Mouse (Mus musculus): ENCODE results near the gene Cldn7. TPM values are rescaled to one million over a fixed set of nuclear protein-coding genes. Genes with fewer than 3 reads are reported as not detected.
"Not testable (repeated sequence)": the region's sequence is repeated elsewhere in the genome, so short reads cannot be mapped to it uniquely, and the experiment has no call there.

Cldn7 gene
- polyA plus RNA-seq, 1 experiment from 2014 or later, result 461 TPM

DNA sequence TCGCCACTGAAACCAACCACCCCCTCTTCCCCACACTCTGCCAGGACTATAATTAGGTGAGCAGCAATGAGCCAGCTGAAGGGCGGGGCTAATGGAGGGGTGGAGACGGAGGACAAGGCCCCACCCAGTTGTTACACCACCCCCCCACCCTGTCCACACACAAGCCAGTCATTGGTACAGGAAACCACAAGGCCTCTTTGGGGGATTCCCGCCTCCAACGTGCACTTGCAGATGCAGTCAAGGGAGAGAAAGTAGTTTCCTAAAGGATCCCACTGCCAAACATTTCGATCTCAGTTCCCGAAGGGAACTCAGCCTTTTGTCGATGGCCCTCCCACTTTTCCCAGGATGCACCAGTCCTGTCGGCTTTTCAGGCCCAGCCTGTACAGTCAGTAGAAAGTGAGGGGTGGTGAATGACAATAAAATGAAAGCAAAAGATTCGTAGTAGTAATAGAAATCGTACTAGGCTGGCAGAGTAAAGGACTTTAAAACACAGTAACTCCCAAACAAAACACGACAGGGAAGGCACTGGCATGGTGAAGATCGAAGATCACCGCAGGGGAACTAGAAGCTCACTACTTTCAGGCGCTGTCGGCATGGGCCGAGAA, 44.8 kb upstream of the Cldn7 start:
- ATAC-seq (replicated peaks; ENCODE audit: low FRiP score, low TSS enrichment, low read depth), result no peak
- peaks cover 18% of the 10 kb centered on the region for H3K4me1 ChIP-seq (replicated peaks; ENCODE audit: control insufficient read depth, insufficient read depth, low read length)
- H3K4me2 ChIP-seq (ENCODE audit: low read length), result peak overlapping the region; percentile 90
- peak; percentile 77 for DNase-seq (ENCODE audit: low spot score)
- H3K9ac ChIP-seq (ENCODE audit: low read length), result peak overlapping the region; percentile 98
- no peaks in the 10 kb centered on the region for H3K9me3 ChIP-seq (ENCODE audit: control insufficient read depth, low read length)
- H3K36me3 ChIP-seq (ENCODE audit: control insufficient read depth, insufficient read depth, low read length), result peaks cover 48% of the 10 kb centered on the region
- peak overlapping the region; percentile 91 for H3K27ac ChIP-seq (ENCODE audit: low read depth)
- H3K4me3 ChIP-seq (ENCODE audit: low read depth, low read length), result peak overlapping the region; percentile 86
- under 1% methylated on average over 17 of the region's 17 CpGs for WGBS
- H3K27me3 ChIP-seq (replicated peaks; ENCODE audit: control insufficient read depth, insufficient read depth, low read length), result no peaks in the 10 kb centered on the region

DNA sequence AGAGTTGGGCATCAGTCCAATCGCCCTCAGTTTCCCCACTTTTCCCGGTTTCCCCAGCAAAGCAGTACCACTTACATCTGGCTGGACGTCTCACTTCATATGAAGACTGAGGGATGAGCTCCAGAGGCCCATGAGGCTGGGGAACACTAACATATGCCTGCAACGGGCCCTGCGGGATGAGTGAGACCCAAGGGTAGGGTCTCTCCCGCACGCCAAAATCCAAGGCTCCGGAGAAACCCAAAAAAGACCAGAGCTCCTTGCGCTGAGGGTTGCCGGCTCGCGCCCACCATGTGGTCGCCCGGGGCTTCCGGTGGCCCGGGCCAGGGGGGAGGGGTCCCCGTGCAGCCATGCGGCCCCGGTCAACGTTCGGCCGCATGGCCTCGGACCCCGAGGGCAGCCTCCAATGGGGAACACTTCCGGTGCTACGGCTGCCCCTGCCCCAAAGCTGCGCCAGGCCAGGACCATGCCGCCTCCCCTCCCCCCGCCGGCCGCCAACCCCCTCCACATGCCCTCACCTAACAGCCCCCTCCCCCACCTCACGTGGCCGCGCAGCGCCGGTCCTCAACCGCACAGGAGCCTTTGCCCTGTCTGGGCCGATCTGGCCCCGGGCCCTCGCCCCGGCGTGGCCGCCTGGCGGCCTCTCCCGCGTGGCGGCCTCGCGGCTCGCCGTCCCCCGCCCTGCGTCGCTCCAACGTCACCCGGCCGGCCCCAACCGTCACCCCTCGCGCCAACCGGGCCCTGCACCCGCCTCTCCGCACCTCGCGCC, 44.1 kb upstream of the Cldn7 start:
- H3K27me3 ChIP-seq (replicated peaks; ENCODE audit: control insufficient read depth, insufficient read depth, low read length), result no peaks in the 10 kb centered on the region
- peak overlapping the region; percentile 90 for H3K4me2 ChIP-seq (ENCODE audit: low read length)
- H3K4me3 ChIP-seq (ENCODE audit: low read depth, low read length), result peak overlapping the region; percentile 86
- peaks cover 41% of the 10 kb centered on the region for H3K36me3 ChIP-seq (ENCODE audit: control insufficient read depth, insufficient read depth, low read length)
- DNase-seq (ENCODE audit: low spot score) (peak; percentile 69), ATAC-seq (replicated peaks; ENCODE audit: low FRiP score, low TSS enrichment, low read depth) (peak; percentile 55)
- WGBS, result under 1% methylated on average over 59 of the region's 65 CpGs
- peak overlapping the region; percentile 98 for H3K9ac ChIP-seq (ENCODE audit: low read length)
- H3K4me1 ChIP-seq (replicated peaks; ENCODE audit: control insufficient read depth, insufficient read depth, low read length), result peaks cover 13% of the 10 kb centered on the region
- H3K9me3 ChIP-seq (ENCODE audit: control insufficient read depth, low read length), result no peaks in the 10 kb centered on the region
- peak overlapping the region; percentile 91 for H3K27ac ChIP-seq (ENCODE audit: low read depth)

DNA sequence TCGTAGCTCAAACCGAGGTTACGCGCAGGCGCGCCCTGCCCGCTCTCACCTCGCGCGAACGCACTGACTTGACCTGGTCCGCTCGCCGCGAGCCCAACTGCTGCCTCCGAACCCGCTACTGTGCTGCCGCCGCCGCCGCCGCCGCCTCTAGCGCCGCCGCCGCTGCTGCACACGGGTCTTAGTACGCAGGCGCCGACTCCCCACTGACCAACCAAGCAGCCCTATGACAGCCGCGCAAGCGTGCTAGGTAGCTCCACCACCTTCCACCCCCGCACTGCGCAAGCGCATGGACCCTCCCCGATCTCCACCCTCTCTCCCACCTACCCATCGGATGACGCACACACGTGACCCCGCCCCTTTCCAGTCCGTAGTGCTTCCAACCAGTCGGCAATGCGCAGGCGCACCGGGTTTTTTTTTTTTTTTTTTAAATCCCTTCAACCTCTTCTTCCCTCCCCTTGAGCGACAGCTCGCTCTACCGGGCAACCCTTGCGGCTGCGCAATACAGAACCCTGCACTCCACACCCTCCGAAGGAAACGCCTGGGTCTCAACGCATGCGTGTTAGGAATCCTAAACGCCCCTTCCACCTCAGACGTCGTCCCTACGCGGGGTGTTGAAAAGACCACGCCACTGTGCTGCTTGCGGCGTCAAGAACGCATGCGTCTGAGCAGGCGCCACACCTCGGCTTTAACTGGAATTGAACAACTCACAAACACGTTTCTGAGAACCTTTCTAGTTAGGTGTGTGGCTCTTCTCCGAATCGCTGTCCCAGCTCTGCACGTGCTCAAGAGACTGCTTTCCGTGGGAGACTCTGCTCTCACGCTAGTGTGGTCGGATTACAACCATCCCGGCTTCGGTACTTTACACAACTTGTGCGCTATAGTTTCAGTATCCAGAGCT, 43.2 kb upstream of the Cldn7 start, which contains the start of gene Eif5a:
TSS of gene Eif5a (minus strand) at position 845 of the 898 bp plus-strand sequence.
- peak; percentile 99 for DNase-seq (ENCODE audit: low spot score)
- WGBS, result under 1% methylated on average over 78 of the region's 78 CpGs
- Histone ChIP-seq H3K4me3 (ENCODE audit: low read depth, low read length) (peak within 1 kb of the TSS; percentile 86), H3K27ac (ENCODE audit: low read depth) (peak within 1 kb of the TSS; percentile 97), H3K4me2 (ENCODE audit: low read length) (peak within 1 kb of the TSS; percentile 90), H3K27me3 (replicated peaks; ENCODE audit: control insufficient read depth, insufficient read depth, low read length) (no peaks in the 10 kb centered on the region), H3K4me1 (replicated peaks; ENCODE audit: control insufficient read depth, insufficient read depth, low read length) (peaks cover 13% of the 10 kb centered on the region), H3K36me3 (ENCODE audit: control insufficient read depth, insufficient read depth, low read length) (peaks cover 32% of the 10 kb centered on the region), H3K9me3 (ENCODE audit: control insufficient read depth, low read length) (no peaks in the 10 kb centered on the region), H3K9ac (ENCODE audit: low read length) (peak within 1 kb of the TSS; percentile 98)
- ATAC-seq (replicated peaks; ENCODE audit: low FRiP score, low TSS enrichment, low read depth), result peak; percentile 94

DNA sequence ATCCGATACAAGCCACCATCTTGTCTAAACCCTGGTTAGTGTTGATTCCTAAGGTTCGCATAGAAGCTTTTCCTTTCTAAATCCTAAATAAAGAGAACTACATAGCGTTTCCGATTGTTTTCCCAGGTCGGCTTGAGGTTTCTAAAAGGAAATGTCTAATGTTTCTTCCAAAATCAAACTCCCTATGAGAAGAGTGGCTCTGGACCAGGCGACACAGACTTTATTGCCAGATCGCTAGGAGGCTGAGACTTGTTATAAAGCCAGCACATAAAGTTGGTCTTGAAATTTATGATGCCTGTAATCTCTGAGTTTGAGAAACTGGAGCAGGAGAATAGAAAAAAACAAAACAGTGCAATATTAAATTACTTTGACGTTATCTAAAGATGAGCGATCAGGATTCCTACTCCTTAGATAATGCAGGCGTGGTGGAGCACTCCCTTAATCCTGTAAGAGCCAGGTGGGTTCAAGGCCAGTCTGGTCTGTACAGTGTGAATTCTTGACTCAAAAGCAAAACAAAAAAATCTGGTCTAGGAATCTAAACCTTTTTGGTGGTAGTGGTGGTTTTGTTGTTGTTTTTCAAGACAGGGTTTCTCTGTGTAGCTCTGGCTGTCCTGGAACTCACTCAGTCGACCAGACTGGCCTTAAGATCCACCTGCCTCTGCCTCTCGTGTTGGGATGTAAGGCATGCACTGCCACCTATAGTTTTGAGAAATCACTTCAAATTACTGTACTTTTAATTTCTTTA, 42.4 kb upstream of the Cldn7 start:
- Histone ChIP-seq H3K27ac (ENCODE audit: low read depth) (peak overlapping the region; percentile 97), H3K4me2 (ENCODE audit: low read length) (peak overlapping the region; percentile 90), H3K4me1 (replicated peaks; ENCODE audit: control insufficient read depth, insufficient read depth, low read length) (peaks cover 13% of the 10 kb centered on the region), H3K9me3 (ENCODE audit: control insufficient read depth, low read length) (no peaks in the 10 kb centered on the region), H3K27me3 (replicated peaks; ENCODE audit: control insufficient read depth, insufficient read depth, low read length) (no peaks in the 10 kb centered on the region), H3K4me3 (ENCODE audit: low read depth, low read length) (peak overlapping the region; percentile 86), H3K36me3 (ENCODE audit: control insufficient read depth, insufficient read depth, low read length) (peaks cover 24% of the 10 kb centered on the region), H3K9ac (ENCODE audit: low read length) (peak overlapping the region; percentile 64)
- no peak for ATAC-seq (replicated peaks; ENCODE audit: low FRiP score, low TSS enrichment, low read depth)
- 4% methylated on average over 12 of the region's 12 CpGs for WGBS
- DNase-seq (ENCODE audit: low spot score), result no peak

DNA sequence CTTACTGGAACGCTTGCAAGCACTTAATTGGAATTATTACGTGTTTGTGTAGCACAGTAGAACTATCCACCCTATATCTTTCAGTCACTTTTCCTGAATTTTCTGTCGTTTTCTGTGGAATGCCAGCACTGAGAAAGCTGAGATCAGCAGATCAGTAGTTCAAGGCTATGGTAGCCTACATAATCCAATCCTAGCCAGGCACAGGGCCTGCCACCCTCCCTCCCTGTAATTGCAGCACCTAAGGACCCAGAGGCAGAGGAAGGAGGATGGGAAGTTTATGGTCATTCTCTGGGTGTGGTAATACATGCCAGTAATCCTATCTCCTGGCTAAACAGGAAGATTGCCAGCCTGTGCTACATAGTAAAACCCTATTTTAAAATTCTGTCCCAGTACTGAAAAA, 41.8 kb upstream of the Cldn7 start:
- no peak for ATAC-seq (replicated peaks; ENCODE audit: low FRiP score, low TSS enrichment, low read depth)
- Histone ChIP-seq H3K9me3 (ENCODE audit: control insufficient read depth, low read length) (no peaks in the 10 kb centered on the region), H3K36me3 (ENCODE audit: control insufficient read depth, insufficient read depth, low read length) (peaks cover 18% of the 10 kb centered on the region), H3K4me1 (replicated peaks; ENCODE audit: control insufficient read depth, insufficient read depth, low read length) (peaks cover 13% of the 10 kb centered on the region), H3K27ac (ENCODE audit: low read depth) (peak overlapping the region; percentile 97; the same call in 1 of the 2 replicates), H3K4me2 (ENCODE audit: low read length) (no peak overlapping the region; the same call in 1 of the 2 replicates), H3K4me3 (ENCODE audit: low read depth, low read length) (no peak overlapping the region), H3K9ac (ENCODE audit: low read length) (no peak overlapping the region), H3K27me3 (replicated peaks; ENCODE audit: control insufficient read depth, insufficient read depth, low read length) (no peaks in the 10 kb centered on the region)
- 51% methylated on average over 3 of the region's 3 CpGs for WGBS
- no peak for DNase-seq (ENCODE audit: low spot score)

DNA sequence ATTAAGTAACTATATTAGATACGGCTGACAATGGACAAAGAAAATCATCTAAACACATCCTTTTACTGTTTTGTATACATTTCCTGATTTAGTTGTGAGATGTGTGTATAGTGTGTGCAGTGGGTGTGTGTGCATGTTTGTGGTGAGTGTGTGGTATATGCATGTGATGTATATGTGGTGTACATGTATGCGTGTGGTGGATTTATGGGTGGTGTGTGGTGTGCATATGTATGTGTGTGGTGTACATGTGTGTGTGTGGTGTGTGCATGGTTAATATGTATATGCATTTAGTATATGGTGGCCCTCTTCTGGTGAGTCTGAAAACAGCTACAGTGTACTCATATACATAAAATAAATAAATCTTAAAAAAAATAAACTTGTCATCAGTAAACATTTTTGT, 37.1 kb upstream of the Cldn7 start:
- Histone ChIP-seq H3K4me2 (ENCODE audit: low read length) (no peak overlapping the region), H3K9ac (ENCODE audit: low read length) (no peak overlapping the region), H3K9me3 (ENCODE audit: control insufficient read depth, low read length) (no peaks in the 10 kb centered on the region), H3K4me3 (ENCODE audit: low read depth, low read length) (no peak overlapping the region), H3K27me3 (replicated peaks; ENCODE audit: control insufficient read depth, insufficient read depth, low read length) (no peaks in the 10 kb centered on the region), H3K36me3 (ENCODE audit: control insufficient read depth, insufficient read depth, low read length) (no peaks in the 10 kb centered on the region), H3K4me1 (replicated peaks; ENCODE audit: control insufficient read depth, insufficient read depth, low read length) (no peaks in the 10 kb centered on the region), H3K27ac (ENCODE audit: low read depth) (no peak overlapping the region)
- 93% methylated on average over 2 of the region's 2 CpGs for WGBS
- no peak for ATAC-seq (replicated peaks; ENCODE audit: low FRiP score, low TSS enrichment, low read depth)
- no peak for DNase-seq (ENCODE audit: low spot score)

DNA sequence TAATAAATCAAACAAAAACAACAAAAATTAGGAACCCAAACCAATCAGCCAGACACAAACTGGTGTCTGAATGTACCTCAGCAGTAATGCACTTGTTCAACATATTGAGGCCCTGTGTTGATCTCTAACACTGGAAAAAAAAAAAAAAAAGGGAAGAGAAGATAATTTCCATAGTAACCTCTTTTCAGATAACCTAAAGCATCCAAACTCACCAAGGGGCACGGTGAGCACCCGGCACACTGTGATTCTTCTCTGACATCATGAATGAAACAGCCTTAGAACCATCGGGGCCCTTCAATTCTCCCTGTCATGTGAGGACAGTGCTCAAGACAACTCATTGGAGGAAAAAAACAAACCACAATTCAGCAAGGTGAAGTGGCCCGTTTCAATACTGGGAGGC, 34.9 kb upstream of the Cldn7 start:
- Histone ChIP-seq H3K9me3 (ENCODE audit: control insufficient read depth, low read length) (no peaks in the 10 kb centered on the region), H3K4me1 (replicated peaks; ENCODE audit: control insufficient read depth, insufficient read depth, low read length) (no peaks in the 10 kb centered on the region), H3K4me3 (ENCODE audit: low read depth, low read length) (no peak overlapping the region), H3K4me2 (ENCODE audit: low read length) (no peak overlapping the region), H3K9ac (ENCODE audit: low read length) (no peak overlapping the region), H3K36me3 (ENCODE audit: control insufficient read depth, insufficient read depth, low read length) (no peaks in the 10 kb centered on the region), H3K27me3 (replicated peaks; ENCODE audit: control insufficient read depth, insufficient read depth, low read length) (no peaks in the 10 kb centered on the region), H3K27ac (ENCODE audit: low read depth) (no peak overlapping the region)
- no peak for DNase-seq (ENCODE audit: low spot score)
- WGBS, result 71% methylated on average over 4 of the region's 4 CpGs
- ATAC-seq (replicated peaks; ENCODE audit: low FRiP score, low TSS enrichment, low read depth), result no peak

DNA sequence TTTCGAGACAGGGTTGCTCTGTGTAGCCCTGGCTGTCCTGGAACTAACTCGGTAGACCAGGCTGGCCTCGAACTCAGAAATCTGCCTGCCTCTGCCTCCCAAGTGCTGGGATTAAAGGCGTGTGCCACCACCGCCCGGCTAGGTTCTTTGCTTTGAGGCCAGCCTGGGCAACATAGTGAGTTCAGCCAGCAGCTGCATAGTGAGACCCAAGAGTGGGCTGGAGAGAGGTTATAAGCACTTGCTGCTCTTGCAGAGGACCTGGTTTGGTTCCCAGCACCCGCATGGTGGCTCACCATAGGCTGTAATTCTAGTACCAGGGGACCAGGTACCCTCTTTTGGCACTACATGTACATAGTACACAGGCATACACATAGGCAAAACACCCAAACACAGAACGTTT, 34.4 kb upstream of the Cldn7 start:
- WGBS, result 90% methylated on average over 8 of the region's 8 CpGs
- not testable (repeated sequence) for ATAC-seq (replicated peaks; ENCODE audit: low FRiP score, low TSS enrichment, low read depth); H3K27me3 ChIP-seq (replicated peaks; ENCODE audit: control insufficient read depth, insufficient read depth, low read length); H3K36me3 ChIP-seq (ENCODE audit: control insufficient read depth, insufficient read depth, low read length); H3K4me1 ChIP-seq (replicated peaks; ENCODE audit: control insufficient read depth, insufficient read depth, low read length); H3K9ac ChIP-seq (ENCODE audit: low read length); H3K27ac ChIP-seq (ENCODE audit: low read depth); H3K9me3 ChIP-seq (ENCODE audit: control insufficient read depth, low read length); H3K4me3 ChIP-seq (ENCODE audit: low read depth, low read length); H3K4me2 ChIP-seq (ENCODE audit: low read length); DNase-seq (ENCODE audit: low spot score)
